Mouse (Mus musculus): Measurements from ENCODE around the gene Dclk1.

Dclk1 gene

DNA sequence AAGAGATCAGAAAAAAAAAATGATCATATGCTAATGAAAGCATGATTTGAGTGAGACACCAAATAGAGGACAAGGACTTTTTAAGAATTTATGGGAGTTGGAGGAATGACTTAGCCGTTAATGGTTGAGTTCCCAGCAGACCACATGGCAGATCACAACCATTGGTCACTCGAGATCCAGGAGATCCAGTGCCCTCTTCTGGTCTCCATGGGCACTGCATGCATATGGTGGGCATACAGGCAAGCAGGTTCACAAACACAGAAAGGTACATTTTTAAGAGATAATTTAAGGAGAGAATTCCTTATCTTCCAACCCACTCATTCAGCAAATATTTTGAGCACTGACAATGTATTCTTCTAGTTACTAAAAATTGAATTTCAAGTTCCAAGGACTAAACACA is 207.0 kb downstream of the Dclk1 start:
- DNase-seq (ENCODE audit: low spot score in 2 of 2) = no peak

DNA sequence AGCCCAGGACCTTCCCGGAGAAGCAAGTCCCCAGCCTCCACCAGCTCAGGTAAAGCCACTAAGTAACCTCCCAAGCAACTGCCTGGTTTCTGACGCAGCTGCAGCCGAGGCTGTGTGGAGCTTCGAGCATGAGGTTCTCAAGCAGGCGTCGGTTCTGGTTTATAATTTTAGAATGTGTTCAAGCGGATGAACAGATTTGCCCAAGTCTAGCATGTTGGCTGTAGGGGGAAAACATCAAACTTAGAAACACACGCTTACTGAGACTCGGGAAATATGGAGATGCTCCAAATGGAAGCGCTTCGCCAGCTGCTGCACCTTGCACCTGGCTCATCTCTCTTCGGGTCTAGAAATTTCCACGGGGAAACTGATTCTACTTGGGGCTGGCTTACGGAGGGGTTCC is 208.9 kb downstream of the Dclk1 start:
- DNase-seq (ENCODE audit: low spot score in 2 of 2) = peak; percentile 50 to 78

DNA sequence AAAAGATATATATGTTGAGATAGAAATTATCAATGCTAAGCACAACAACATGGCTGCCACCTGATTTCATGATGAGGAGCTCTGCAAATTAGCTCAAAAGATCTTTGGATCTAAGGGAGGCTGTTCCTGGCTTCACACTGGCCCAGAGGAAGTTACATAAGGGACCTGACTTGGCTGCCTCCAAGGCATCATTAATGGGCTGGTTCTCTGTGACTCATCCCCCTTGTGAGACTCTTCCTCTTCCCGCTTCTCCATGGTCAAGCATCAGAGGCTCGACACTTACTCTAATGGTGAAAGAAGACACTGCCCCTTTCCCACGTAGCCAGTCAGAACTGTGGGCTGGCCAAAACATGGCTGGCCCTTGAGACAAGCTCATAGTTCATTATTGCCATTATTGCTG is 209.7 kb downstream of the Dclk1 start:
- no peak for DNase-seq (ENCODE audit: low spot score in 2 of 2)

DNA sequence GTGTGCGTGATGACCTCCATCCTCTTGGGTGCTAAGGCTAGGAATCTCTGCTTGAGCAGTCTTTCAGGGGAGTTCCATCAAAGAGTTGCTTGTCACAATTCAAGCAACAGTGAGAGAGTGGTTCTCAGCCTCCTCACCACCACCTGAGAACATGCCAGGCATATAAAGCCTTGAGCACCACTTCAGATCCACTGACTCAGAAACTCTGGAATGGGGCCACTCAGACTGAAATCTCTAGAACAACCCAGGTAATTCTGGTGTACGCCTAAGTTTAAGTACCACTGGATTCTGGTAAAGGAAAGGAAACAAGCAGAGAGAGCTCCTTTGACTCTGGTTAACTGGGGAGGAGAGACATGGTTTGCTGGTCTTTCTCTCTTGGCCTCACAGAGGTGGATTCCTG is 210.3 kb downstream of the Dclk1 start:
- DNase-seq (ENCODE audit: low spot score in 2 of 2) = no peak

DNA sequence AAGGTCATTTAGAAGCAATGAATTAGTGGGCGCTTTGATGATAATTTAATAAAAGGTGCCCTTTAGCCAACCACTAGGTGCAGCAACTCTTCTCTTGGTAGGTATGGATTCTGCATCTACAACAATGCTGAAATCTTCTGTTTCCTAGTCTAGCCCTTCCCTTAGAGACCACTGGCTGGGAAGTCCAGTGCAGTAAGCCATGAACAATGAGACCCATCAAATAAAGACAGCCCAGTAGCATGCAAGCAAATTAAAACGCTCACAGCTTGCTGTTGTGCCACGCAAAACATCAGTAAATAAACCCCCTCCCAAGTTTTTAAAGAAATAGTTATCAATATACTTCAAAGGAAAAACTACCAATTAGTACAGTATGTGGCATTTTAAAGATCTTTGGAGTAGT is 218.9 kb downstream of the Dclk1 start:
- no peak for DNase-seq (ENCODE audit: low spot score in 2 of 2)

DNA sequence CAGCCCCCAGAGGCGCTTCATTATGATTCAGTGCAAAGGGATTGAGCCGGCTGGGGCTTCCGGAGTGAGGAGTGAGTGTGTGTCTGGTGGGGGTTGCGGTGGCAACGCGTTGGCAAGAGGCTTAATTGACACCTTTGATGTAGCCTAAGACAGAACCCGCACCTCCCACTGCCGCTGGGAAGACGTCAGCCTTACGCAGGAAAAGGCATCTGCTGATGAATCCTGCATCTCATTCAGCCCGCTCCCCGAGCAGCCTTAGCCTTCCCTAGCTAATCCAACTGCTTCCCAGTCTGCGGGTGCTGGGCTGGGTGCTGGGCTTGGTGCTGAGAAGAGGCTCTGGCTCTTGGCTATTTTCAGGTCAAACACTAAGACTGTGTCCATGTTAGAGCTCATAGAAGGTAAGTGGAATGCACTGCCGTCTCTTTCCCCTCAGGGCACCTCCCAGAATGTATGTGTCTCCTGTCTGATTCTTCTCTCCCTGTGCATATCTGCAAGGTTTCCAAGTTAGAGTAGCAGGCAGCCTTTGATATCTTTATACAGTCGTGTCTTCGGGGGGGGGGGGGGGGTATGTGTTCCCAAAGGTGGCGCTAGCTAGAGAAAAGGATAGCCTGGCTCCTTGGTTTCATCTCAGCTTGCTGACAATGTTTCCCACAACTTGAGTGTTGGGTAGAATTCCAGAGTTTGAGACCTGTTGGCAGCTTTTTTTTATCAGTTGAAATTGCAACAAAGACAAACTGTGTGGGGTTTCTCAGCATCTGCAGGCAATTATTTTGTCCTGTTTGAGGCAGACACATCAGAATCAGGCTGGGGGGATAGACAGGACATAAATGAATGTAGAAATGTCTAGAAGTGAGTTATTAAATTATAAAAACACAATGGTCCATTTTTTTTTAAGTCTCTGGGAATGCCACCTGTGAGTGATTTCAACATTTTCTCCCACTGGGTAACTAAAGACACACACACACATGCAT is 219.8 kb downstream of the Dclk1 start:
- peak; percentile 93 to 95 for DNase-seq (ENCODE audit: low spot score in 2 of 2)

DNA sequence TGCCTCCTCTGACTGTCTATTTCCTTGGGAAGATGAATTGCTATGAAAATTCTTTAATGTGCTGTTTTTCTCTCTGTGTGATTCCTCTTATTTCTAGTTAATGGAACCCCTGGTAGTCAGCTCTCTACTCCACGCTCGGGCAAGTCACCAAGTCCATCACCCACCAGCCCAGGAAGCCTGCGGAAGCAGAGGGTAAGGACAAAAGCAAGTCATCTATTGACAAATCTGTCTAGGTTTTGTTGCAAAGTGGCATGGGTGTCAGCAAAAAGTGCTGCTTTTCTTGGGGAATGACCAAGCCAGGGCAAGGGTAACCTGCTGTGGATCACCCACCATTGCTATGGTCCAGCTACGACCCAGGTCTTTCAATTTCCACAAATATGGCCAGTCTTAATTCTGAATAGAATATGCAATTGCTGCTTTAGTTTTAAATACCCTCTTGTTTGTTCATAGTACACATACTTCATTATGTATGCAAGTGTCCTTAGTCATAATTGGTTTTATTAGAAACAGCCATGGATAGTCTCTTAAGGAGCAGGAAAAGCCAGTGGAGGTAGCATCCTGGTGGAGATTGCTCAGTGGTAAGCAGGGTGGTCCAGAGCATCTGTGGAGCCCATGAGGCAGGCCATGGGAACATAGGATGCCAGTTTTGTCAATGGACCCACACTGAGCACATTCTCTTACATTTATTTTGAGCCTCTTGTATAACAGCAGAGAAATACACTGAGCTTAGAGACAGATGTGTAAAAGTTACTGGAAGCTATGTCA is 220.9 kb downstream of the Dclk1 start:
- DNase-seq (ENCODE audit: low spot score in 2 of 2) = no peak

DNA sequence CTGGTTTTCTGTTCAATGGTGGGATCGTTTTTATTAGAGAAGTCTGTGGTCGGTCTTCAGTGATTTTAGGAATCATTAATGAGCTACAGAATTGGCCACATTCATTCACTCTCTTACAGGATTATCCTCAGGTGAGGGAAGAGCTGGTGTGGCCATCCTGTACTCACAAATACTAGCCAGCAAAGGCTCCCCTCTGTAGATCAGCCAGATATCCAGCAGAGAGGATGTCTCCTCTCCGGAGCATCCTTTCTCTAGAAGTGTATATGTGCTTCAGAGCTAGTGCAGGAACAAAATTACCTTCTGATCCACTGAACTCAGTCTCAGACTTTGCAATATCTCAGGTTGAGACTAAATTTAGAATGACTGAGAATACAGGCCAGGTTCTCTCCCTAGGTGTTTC is 222.1 kb downstream of the Dclk1 start:
- DNase-seq (ENCODE audit: low spot score in 2 of 2) = no peak

DNA sequence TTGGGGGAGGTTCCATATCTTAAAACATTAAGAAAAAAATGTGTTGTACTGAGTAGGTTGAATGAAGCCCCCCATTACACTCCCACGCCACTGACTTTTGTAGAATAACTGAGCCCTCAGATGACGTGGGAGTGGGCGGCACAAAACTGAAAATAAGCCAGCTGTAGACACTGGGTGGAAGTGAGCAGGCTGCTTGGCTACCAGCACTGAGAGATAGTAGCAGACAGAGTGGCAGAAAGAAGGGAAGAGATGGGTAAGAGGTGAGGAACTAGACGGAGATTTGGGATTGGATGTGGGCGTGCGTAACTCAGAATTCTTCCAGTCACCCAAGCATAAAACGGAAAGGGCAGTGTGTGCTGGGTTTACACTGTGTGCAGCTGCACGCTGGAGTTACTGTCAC is 223.6 kb downstream of the Dclk1 start:
- DNase-seq (ENCODE audit: low spot score in 2 of 2) = peak; percentile 65 to 70

DNA sequence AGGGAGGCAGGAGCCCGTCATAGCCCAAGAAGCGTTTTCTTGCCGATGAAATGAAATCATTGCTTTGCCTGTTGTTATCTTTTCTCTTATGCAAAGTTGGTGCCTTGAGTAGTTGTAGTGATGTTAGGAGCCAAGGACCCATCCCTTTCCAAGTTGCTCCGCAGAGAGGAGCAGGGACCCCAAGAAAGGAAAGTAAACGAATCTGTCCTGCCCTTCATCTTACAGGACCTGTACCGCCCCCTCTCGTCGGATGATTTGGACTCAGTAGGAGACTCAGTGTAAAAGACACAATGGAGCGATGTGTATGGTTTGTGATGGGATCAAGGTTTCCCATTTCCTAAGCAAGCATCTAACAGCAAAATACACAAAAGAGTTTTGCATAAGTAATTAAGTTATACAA is 224.2 kb downstream of the Dclk1 start:
- DNase-seq (ENCODE audit: low spot score in 2 of 2) = no peak

DNA sequence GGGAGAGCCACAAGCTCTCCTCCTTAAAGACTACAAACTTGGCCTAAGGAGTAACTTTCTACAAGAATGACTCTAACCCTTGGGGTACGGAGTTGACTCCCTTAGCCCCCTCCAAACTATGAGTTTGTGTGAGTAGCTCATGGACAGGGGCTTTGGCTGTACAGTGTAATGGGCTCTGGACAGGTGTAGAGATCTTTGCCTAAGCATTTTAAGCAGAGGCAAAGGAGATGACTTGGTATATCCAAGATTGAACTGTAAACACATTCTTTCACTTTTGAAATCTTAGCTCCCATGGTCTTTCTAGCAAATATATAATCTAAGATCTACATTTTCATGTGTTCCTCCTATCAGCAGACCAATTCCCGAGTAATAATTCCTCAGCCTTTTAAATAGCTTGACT is 229.9 kb downstream of the Dclk1 start, which contains the start of gene Gm21954:
Gm21954 (minus strand) TSS at position 101 of the 400 bp plus-strand sequence.
- DNase-seq (ENCODE audit: low spot score in 2 of 2) = no peak

DNA sequence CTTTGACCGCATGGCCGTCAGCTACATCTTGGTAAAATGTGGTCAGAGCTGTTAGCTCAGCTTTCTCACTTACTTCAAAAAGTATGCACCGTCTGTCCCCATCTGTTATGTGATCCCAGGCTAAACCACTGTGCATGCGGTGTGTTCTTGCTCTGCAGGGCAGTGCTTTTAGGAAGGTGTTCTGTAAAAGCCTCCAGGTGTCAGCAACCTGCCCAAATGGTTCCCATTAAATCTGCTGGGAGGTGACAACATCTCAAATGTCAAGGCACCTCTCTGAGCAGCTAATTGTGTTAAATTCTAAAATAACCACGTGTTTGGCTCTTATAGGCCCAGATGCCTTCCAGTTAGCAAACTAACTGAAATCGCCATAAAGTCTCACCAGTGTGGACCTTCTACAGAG is 231.0 kb downstream of the Dclk1 start:
- no peak for DNase-seq (ENCODE audit: low spot score in 2 of 2)

DNA sequence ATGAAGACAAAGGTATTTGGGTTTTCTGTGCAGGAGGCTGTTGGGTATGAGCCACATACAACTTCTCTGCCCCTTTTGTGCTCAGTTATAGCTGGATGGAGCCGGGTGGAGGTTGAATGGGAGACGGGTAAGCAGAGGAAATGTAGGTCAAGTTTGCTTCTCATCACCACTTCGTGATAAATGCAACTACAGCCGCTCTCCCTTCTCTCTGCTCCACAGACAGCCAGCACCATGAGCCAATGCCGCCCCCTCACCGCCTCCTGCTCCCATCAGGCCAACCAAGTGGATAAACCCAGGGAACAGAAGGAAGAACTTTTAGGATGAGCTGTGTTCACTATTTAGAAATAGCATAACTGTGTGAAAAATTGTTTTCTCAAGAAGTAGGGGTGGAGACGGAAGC is 234.5 kb downstream of the Dclk1 start:
- peak; percentile 82 to 88 for DNase-seq (ENCODE audit: low spot score in 2 of 2)

DNA sequence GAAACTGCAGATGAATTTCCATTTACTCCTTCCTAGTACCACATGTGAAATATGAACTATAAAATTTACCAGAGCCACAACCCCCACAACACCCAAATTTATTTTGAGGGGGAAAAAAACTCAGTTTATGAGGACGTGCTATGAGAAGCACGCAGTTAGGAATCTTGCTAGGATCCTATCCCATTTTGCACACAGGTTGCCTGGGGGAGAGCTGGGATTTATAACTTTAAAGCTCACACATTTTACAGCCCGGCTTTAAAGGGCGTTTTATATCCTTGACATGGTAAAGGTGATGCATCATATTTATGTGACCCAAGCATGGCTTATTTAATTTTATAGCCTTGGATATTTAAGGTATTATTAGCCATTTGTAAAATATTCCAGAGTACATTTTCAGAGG is 237.1 kb downstream of the Dclk1 start:
- DNase-seq (ENCODE audit: low spot score in 2 of 2) = no peak

DNA sequence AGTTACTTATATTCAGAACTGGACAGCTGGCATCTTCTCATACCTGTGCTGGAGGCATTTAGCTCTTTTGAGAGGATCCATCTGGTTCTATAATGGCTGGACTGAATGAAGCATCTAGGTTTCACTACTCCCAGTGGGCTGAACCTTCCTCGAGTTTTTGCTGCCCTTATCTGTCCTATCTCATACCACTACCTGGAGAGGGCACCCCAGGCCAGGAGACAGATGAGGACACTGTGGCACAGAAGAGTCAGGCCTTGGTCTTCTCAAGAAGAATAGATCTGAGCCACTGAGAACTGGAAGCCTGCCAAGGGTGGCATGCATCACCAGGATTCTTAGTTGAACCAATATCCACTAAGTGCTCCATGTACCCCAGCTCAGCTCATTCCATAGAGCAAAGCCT is 239.0 kb downstream of the Dclk1 start:
- DNase-seq (ENCODE audit: low spot score in 2 of 2) = no peak

DNA sequence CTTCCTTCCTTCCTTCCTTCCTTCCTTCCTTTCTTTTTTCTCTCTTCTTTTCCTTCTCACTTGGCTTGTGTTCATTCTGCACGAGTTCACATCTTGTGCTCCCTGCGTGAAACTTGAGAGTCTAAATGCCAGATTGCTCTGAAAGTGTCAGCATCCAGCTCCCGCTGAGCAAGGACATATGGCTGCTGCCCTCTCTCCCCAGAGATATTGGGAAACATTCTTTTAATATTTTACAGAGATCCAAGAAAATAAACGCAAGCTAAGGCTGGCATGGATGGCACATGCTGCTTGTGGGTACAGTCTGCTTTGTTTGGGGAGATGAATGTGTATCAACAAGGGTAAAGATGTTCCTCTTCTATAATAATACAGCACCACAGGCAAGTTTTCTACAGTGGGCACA is 241.2 kb downstream of the Dclk1 start:
- DNase-seq (ENCODE audit: low spot score in 2 of 2) = no peak

DNA sequence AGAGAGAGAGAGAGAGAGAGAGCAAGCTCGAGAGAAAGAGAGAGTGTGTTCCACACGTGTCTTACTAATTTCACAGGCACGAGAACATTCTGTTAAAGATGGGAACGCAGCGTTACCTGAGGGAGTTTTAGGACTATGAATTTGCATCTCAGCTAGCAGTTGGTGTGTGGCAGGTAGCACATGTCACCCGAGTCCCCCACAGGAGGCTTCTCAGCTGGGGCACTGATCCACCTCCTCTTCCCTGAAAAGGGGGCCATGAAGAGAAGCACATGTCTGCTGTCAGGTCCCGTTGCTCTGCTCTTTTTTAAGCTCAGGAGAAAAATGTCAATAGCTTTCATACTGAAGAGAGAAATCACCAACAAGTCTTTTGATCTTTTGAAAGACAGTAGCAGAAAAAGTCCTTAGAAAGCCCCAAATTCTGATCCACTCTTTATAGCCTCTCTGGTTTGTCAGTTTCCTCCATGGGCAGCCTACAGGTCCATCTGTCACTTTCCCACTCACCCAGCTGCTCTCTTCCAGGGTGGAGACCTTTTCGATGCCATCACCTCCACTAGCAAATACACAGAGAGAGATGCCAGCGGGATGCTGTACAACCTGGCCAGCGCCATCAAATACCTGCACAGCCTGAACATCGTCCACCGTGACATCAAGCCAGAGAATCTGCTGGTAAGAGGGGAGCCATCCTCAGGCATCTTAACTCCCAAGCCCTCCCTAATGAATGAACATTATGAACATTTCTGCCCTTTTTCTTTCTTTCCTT is 247.2 kb downstream of the Dclk1 start:
- no peak for DNase-seq (ENCODE audit: low spot score in 2 of 2)

DNA sequence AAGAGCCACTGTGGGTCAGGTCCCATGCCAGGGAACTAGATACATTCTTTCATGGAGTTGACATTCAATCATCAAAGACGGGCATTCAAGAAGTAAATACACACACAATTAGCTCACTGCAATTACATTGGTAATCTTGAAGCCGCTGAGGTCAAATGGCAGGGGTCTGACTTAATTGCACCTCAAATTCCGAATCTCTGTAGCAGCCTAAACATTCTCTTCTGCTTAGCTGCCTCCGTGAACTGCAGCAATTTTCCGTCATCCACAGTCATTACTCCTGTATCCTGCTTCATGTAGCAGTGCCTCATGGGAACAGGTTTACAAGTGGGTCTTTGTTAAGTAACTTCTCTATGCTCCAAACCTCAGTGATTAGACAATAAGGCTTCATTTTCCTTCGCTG is 249.9 kb downstream of the Dclk1 start:
- DNase-seq (ENCODE audit: low spot score in 2 of 2) = no peak

DNA sequence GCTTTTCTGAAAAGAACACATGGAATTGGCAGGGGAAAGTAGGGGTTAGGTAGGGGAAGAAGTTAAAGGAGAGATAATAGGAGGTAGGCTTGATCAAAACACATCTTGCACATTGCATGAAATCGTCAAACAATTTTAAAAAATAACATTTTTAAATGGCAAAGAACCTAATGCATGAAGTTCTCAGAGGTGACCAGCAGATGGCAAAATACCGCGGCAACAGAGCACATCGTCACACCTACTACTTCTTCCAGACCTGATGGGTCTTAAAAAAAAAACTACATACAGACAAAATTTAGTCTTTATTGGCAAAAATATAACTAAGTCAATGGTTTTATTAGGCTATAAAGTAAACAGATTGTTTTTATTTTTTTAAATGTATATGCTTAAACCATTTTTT is 252.2 kb downstream of the Dclk1 start:
- no peak for DNase-seq (ENCODE audit: low spot score in 2 of 2)

DNA sequence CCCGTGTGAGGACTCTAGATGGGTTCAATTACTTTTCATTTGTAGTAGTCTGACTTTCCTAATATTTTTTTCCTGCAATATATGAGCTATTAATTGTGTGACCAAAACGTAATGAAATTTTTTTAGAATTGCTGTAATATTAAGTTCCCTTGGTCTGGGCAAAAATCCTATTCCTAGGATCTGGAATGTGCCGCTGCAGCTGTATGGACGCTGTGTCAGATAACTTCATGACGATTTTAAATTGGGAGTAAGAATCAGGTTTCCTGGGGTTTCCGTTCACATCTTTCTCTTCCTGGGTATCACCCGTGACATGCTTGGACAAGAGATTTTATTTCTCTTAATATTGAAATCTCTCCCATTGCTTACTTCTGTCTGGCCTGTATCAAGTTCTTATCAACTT is 253.1 kb downstream of the Dclk1 start:
- no peak for DNase-seq (ENCODE audit: low spot score in 2 of 2)

DNA sequence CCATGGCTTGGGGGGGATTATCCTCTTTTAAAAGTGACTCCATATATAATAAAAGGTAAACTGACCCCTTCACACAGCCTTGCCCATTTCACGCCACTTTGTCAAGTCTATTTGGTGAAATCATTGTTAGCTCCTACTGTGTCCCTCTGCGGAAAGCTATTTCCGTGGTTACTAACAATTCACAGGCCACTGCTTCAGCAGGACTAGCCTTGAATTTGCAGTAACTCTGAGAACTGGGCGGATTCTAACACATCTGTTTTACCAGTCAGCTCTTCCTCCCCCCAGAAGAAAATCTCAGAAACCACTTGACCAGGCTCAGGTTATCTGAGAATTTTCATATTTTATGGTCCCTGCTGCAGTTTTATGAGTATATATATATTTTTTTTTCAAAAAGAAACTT is 253.7 kb downstream of the Dclk1 start:
- DNase-seq (ENCODE audit: low spot score in 2 of 2) = no peak

DNA sequence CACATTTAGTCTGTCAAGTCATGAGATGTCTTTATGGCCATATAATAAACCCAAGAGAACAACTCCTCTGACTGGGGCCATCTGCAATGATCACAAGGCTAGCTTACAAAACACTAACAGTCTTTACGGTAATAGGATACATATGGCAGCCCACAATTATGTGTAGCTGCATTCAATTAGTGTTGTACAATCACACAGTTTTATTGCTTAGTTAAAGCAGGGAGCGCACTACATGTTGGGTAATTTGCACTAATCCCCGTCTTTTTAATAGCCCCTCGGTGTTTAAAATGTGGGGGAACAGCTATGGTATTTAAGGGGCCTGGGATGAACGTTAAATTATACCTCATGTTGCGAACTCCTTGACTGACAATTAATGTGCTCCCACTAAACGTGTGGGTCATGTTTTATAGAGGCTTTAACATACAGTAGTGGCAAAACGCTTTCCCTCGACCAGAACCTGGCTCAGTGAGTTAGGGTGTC is 254.3 kb downstream of the Dclk1 start:
- DNase-seq (ENCODE audit: low spot score in 2 of 2) = no peak

Data from frontal cortex, postnatal 36 days (tissue).